Mouse (Mus musculus) heart, postnatal 0 days (tissue): ENCODE results near the gene Use1. TPM values are rescaled to one million over a fixed set of nuclear protein-coding genes. Genes with fewer than 3 reads are reported as not detected.

ENCODE experiments used
- ATAC-seq: fragments of 200-750 bp; cut with Nextera tagmentation; 2 replicates; pipeline ENCODE4 v1.8.0; 2017; ENCODE audit warnings: low read depth, moderate number of reproducible peaks, moderate library complexity; ENCODE audit not compliant: insufficient read depth
- DNase-seq: peaks from one replicate; pipeline ENCODE4 v3.0.0-alpha.2; 2016; ENCODE audit warnings: low spot score
- H3K27ac ChIP-seq: fragments of 300-500 bp; sonication (generic); 2 replicates; pipeline ENCODE4 v1.5.1; 2014; ENCODE audit warnings: low read depth, mild to moderate bottlenecking
- H3K27me3 ChIP-seq: fragments of 300-500 bp; sonication (generic); 2 replicates; pipeline ENCODE4 v1.6.1; 2014; ENCODE audit warnings: low read length, mixed read lengths; ENCODE audit not compliant: control insufficient read depth, insufficient read depth
- H3K36me3 ChIP-seq: fragments of 300-500 bp; sonication (generic); replicated peaks from 2 replicates; pipeline ENCODE4 v1.6.1; 2014; ENCODE audit warnings: low read length, mixed read lengths; ENCODE audit not compliant: control insufficient read depth, insufficient read depth
- H3K4me1 ChIP-seq: fragments of 300-500 bp; sonication (generic); 2 replicates; pipeline ENCODE4 v1.6.1; 2014; ENCODE audit warnings: antibody characterized with exemption; ENCODE audit not compliant: control insufficient read depth, insufficient read depth
- H3K4me2 ChIP-seq: fragments of 300-500 bp; sonication (generic); 2 replicates; pipeline ENCODE4 v1.6.1; 2014; ENCODE audit warnings: low read depth, mild to moderate bottlenecking, low read length, moderate library complexity
- H3K4me3 ChIP-seq: fragments of 300-500 bp; sonication (generic); 2 replicates; pipeline ENCODE4 v1.5.1; 2014; ENCODE audit warnings: low read depth, low read length
- H3K9ac ChIP-seq: fragments of 300-500 bp; sonication (generic); replicated peaks from 2 replicates; pipeline ENCODE4 v1.6.1; 2014; ENCODE audit warnings: low read depth, low read length, mixed read lengths
- H3K9me3 ChIP-seq: fragments of 300-500 bp; sonication (generic); replicated peaks from 2 replicates; pipeline ENCODE4 v1.6.1; 2016; ENCODE audit warnings: low read length; ENCODE audit not compliant: control insufficient read depth
- CTCF ChIP-seq: IDR thresholded peaks from 2 replicates; pipeline ENCODE4 v1.5.1; 2016; ENCODE audit warnings: antibody characterized with exemption, control low read depth, low read depth
- EP300 ChIP-seq: IDR thresholded peaks from 2 replicates; pipeline ENCODE4 v1.6.1; 2016; ENCODE audit warnings: antibody characterized with exemption, low read depth
- WGBS: fragments of 180-500 bp; shearing (Covaris S2); extraction: QIAGEN DNeasy Blood & Tissue Kit; methylation state at CpG from one replicate; pipeline ENCODE4 v1.1.7; 2014; 5-methylcytosine and 5-hydroxymethylcytosine counted together
- polyA plus RNA-seq: library from polyadenylated mRNA; unstranded; fragments of >200 nt; fragmentation: Nextera tagmentation; extraction: Ambion mirVana; gene quantifications from 2 replicates; pipeline ENCODE4 v1.2.1, GENCODE M21; 2015
- total RNA-seq: library from RNA; depleted of rRNA; stranded (reverse); fragments of >200 nt; gene quantifications from 2 replicates; pipeline ENCODE4 v1.2.3, GENCODE M21; 2014; ENCODE audit warnings: low replicate concordance

Use1 gene
- total and polyA plus RNA-seq, 2 experiments from 2014 or later: 94.8 to 127 TPM

GRCm38 (mm10) chr8:71400826-71401225 lies 34.2 kb downstream of the Use1 start:
- no peak overlapping the region for H3K4me2 ChIP-seq
- H3K27me3 ChIP-seq: no peaks in the 10 kb centered on the region
- H3K9me3 ChIP-seq: no peaks in the 10 kb centered on the region
- H3K4me3 ChIP-seq: no peak overlapping the region
- H3K9ac ChIP-seq: no peak overlapping the region
- peaks cover 17% of the 10 kb centered on the region for H3K36me3 ChIP-seq
- DNase-seq (no peak), ATAC-seq (no peak)
- TF ChIP-seq CTCF: no peak
- no peak for TF ChIP-seq EP300
- no peaks in the 10 kb centered on the region for H3K4me1 ChIP-seq
- H3K27ac ChIP-seq: no peak overlapping the region
- 87% methylated on average over 2 of the region's 2 CpGs for WGBS

GRCm38 (mm10) chr8:71401454-71401853 lies 34.8 kb downstream of the Use1 start:
- ATAC-seq: no peak
- Histone ChIP-seq H3K4me3 (no peak overlapping the region), H3K36me3 (peaks cover 17% of the 10 kb centered on the region), H3K4me1 (peaks cover 5% of the 10 kb centered on the region), H3K27ac (no peak overlapping the region), H3K27me3 (no peaks in the 10 kb centered on the region), H3K9me3 (no peaks in the 10 kb centered on the region), H3K9ac (no peak overlapping the region), H3K4me2 (no peak overlapping the region)
- TF ChIP-seq CTCF (no peak), EP300 (no peak)
- DNase-seq: no peak

DNA sequence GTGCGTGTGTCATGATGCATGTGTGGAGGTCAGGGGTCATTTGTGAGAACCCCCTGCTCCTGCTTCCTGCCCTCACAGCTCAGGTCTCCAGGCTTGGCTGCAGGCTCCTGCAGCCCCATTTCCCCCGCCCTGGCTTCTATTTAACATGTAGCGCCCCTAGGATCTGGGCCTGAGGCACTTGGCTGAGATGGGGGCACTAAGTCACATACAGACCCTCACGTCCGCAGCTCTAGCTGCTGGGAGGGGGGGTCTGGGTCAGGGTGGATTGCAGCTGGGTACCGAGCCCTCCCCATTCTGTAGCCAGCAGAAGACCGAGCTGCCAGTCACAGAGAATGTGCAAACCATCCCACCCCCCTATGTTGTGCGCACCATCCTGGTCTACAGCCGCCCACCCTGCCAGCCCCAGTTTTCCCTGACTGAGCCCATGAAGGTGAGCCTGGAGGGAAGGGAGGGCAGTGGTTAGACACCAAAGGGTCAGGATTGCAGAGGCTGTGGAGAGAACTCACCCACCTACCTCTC lies 35.9 kb downstream of the Use1 start:
- TF ChIP-seq CTCF (no peak), EP300 (no peak)
- DNase-seq: no peak
- ATAC-seq: no peak
- no peaks in the 10 kb centered on the region for H3K27me3 ChIP-seq
- H3K9ac ChIP-seq: no peak overlapping the region
- peaks cover 20% of the 10 kb centered on the region for H3K36me3 ChIP-seq
- H3K4me3 ChIP-seq: no peak overlapping the region
- H3K9me3 ChIP-seq: no peaks in the 10 kb centered on the region
- H3K4me1 ChIP-seq: peaks cover 11% of the 10 kb centered on the region
- H3K27ac ChIP-seq: no peak overlapping the region
- H3K4me2 ChIP-seq: no peak overlapping the region
- WGBS: 89% methylated on average over 9 of the region's 9 CpGs

- no peak for TF ChIP-seq EP300
- TF ChIP-seq CTCF: no peak
- DNase-seq (no peak), ATAC-seq (no peak)
- Histone ChIP-seq H3K4me3 (no peak overlapping the region), H3K27me3 (no peaks in the 10 kb centered on the region), H3K9me3 (no peaks in the 10 kb centered on the region), H3K36me3 (peaks cover 22% of the 10 kb centered on the region), H3K9ac (no peak overlapping the region), H3K27ac (no peak overlapping the region), H3K4me2 (no peak overlapping the region), H3K4me1 (peaks cover 11% of the 10 kb centered on the region)
- WGBS: 76% methylated on average over 6 of the region's 6 CpGs
Measured at GRCm38 (mm10) chr8:71403107-71403885, 36.6 kb downstream of the Use1 start.

DNA sequence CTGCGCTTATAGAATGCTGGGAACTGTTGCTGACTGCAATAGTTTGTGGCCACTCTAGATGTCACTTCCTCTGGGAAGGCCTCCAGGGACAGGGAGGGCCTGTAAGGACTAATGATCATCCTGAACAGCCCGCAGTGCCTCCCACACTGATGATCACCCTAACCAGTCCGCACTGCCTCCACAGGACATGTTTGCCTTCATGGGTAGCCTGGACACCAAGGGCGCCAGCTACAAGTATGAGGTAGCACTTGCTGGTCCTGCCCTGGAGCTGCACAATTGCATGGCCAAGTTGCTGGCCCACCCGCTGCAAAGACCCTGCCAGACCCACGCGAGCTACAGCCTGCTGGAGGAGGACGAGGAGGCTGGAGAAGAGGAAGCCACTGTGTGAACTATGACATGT lies 37.4 kb downstream of the Use1 start:
- H3K27me3 ChIP-seq: no peaks in the 10 kb centered on the region
- H3K36me3 ChIP-seq: peaks cover 22% of the 10 kb centered on the region
- no peak overlapping the region for H3K4me2 ChIP-seq
- ATAC-seq (no peak), DNase-seq (no peak)
- no peak for TF ChIP-seq EP300
- TF ChIP-seq CTCF: no peak
- no peak overlapping the region for H3K9ac ChIP-seq
- no peaks in the 10 kb centered on the region for H3K9me3 ChIP-seq
- WGBS: 86% methylated on average over 8 of the region's 8 CpGs
- no peak overlapping the region for H3K4me3 ChIP-seq
- H3K27ac ChIP-seq: no peak overlapping the region
- peaks cover 11% of the 10 kb centered on the region for H3K4me1 ChIP-seq

- H3K27ac ChIP-seq: no peak overlapping the region
- H3K4me2 ChIP-seq: no peak overlapping the region
- H3K9ac ChIP-seq: no peak overlapping the region
- DNase-seq (no peak), ATAC-seq (no peak)
- H3K9me3 ChIP-seq: no peaks in the 10 kb centered on the region
- H3K36me3 ChIP-seq: peaks cover 14% of the 10 kb centered on the region; the same call in 1 of the 2 replicates
- H3K27me3 ChIP-seq: no peaks in the 10 kb centered on the region
- H3K4me1 ChIP-seq: peaks cover 11% of the 10 kb centered on the region
- H3K4me3 ChIP-seq: no peak overlapping the region
- TF ChIP-seq CTCF (no peak), EP300 (no peak)
- WGBS: 80% methylated on average over 9 of the region's 9 CpGs
Measured at GRCm38 (mm10) chr8:71404951-71405351, 38.3 kb downstream of the Use1 start.
